Mouse (Mus musculus) CH12.LX (cell line): ENCODE data around the gene Ptprg. TPM values are rescaled to one million over a fixed set of nuclear protein-coding genes. Genes with fewer than 3 reads are reported as not detected.

Experiments
- DNase-seq: peaks from one replicate; pipeline ENCODE4 v3.0.0-alpha.2; 2013; ENCODE audit errors: extremely low read depth
- H3K27ac ChIP-seq: 2 replicates; pipeline ENCODE4 v1.5.1; 2012; ENCODE audit warnings: low read depth, mild to moderate bottlenecking, control low read depth, moderate library complexity; ENCODE audit not compliant: insufficient read depth
- H3K27me3 ChIP-seq: replicated peaks from 2 replicates; pipeline ENCODE3; 2012; ENCODE audit warnings: inconsistent platforms
- H3K36me3 ChIP-seq, 2 experiments: replicated peaks in 1 of 2; 2 replicates each; pipeline versions ENCODE3 to v1.6.1; 2012; ENCODE audit warnings: inconsistent platforms in 1 of 2, low read length in 1 of 2, mild to moderate bottlenecking in 1 of 2, mixed read lengths in 1 of 2, moderate library complexity in 1 of 2; ENCODE audit not compliant: control insufficient read depth in 1 of 2, insufficient read depth in 1 of 2
- H3K4me1 ChIP-seq, 2 experiments: 2 replicates each; pipeline ENCODE4 v1.6.1; 2012; ENCODE audit warnings: inconsistent platforms in 1 of 2, moderate library complexity in 1 of 2; ENCODE audit not compliant: insufficient read depth in 2 of 2, control insufficient read depth in 1 of 2
- H3K4me2 ChIP-seq: 2 replicates; pipeline ENCODE4 v1.6.1; 2012; ENCODE audit warnings: low read depth, mild to moderate bottlenecking, control low read depth; ENCODE audit not compliant: poor library complexity, insufficient read depth, severe bottlenecking
- H3K4me3 ChIP-seq, 3 experiments: fragments of 150-350 bp in 1 of 3; sonication (generic) in 1 of 3; replicated peaks in 1 of 3; 2 replicates each; pipeline versions ENCODE3 to v1.5.1; 2011 to 2012; ENCODE audit warnings: low read depth in 2 of 3, low read length in 2 of 3, mild to moderate bottlenecking in 2 of 3, moderate library complexity in 2 of 3, control low read depth in 1 of 3, improper control_type of control experiment in 1 of 3, inconsistent platforms in 1 of 3, mixed read lengths in 1 of 3; ENCODE audit not compliant: poor library complexity in 1 of 3
- H3K79me2 ChIP-seq: replicated peaks from 2 replicates; pipeline ENCODE4 v1.6.1; 2012; ENCODE audit warnings: mild to moderate bottlenecking, moderate library complexity; ENCODE audit not compliant: control insufficient read depth, poor library complexity, insufficient read depth, severe bottlenecking; ENCODE audit errors: extremely low read depth
- H3K9ac ChIP-seq: 2 replicates; pipeline ENCODE4 v1.6.1; 2012; ENCODE audit warnings: low read depth, mild to moderate bottlenecking, control low read depth, moderate library complexity; ENCODE audit not compliant: insufficient read depth
- H3K9me3 ChIP-seq: replicated peaks from 2 replicates; pipeline ENCODE3; 2012; ENCODE audit warnings: low read length, inconsistent platforms, mixed read lengths
- BHLHE40 ChIP-seq: IDR thresholded peaks from 2 replicates; pipeline ENCODE4 v1.6.1; 2011; ENCODE audit warnings: mild to moderate bottlenecking, low read depth, low read length, improper control_type of control experiment
- CTCF ChIP-seq, 2 experiments: IDR thresholded peaks in 1 of 2; conservative IDR thresholded peaks in 1 of 2; 2 replicates each; pipeline ENCODE4 v1.5.1; 2011 to 2012; ENCODE audit warnings: low read depth in 2 of 2, low read length in 2 of 2, improper control_type of control experiment in 1 of 2, inconsistent platforms in 1 of 2, mild to moderate bottlenecking in 1 of 2, moderate library complexity in 1 of 2
- E2F4 ChIP-seq: IDR thresholded peaks from 2 replicates; pipeline ENCODE4 v1.6.1; 2011; ENCODE audit warnings: low read depth, low read length, improper control_type of control experiment; ENCODE audit not compliant: insufficient replicate concordance
- EP300 ChIP-seq: IDR thresholded peaks from 2 replicates; pipeline ENCODE4 v1.6.1; 2011; ENCODE audit warnings: low read length, improper control_type of control experiment
- GABPA ChIP-seq: IDR thresholded peaks from 2 replicates; pipeline ENCODE4 v1.6.1; 2012; ENCODE audit warnings: low read depth, low read length, improper control_type of control experiment, inconsistent platforms; ENCODE audit not compliant: insufficient replicate concordance
- IRF4 ChIP-seq: IDR thresholded peaks from 2 replicates; pipeline ENCODE4 v1.6.1; 2014; ENCODE audit warnings: low read depth, mild to moderate bottlenecking, inconsistent platforms, low read length, improper control_type of control experiment
- MEF2A ChIP-seq: IDR thresholded peaks from 2 replicates; pipeline ENCODE4 v1.6.1; 2014; ENCODE audit warnings: low read depth, mild to moderate bottlenecking, inconsistent platforms, low read length, improper control_type of control experiment, borderline replicate concordance
- MXI1 ChIP-seq: IDR thresholded peaks from 2 replicates; pipeline ENCODE4 v1.6.1; 2011; ENCODE audit warnings: mild to moderate bottlenecking, low read depth, low read length, improper control_type of control experiment
- NELFE ChIP-seq: IDR thresholded peaks from 2 replicates; pipeline ENCODE4 v1.6.1; 2011; ENCODE audit warnings: low read depth, low read length, improper control_type of control experiment
- POLR2A ChIP-seq: IDR thresholded peaks from 2 replicates; pipeline ENCODE4 v1.6.1; 2011; ENCODE audit warnings: low read depth, mild to moderate bottlenecking, improper control_type of control experiment, low read length
- POLR2AphosphoS2 ChIP-seq: IDR thresholded peaks from 2 replicates; pipeline ENCODE4 v1.6.1; 2011; ENCODE audit warnings: low read depth, low read length, improper control_type of control experiment
- SMC3 ChIP-seq: IDR thresholded peaks from 2 replicates; pipeline ENCODE4 v1.6.1; 2011; ENCODE audit warnings: low read depth, low read length, improper control_type of control experiment
- TCF12 ChIP-seq: IDR thresholded peaks from 2 replicates; pipeline ENCODE4 v1.6.1; 2014; ENCODE audit warnings: low read depth, mild to moderate bottlenecking, inconsistent platforms, low read length, improper control_type of control experiment
- UBTF ChIP-seq: IDR thresholded peaks from 2 replicates; pipeline ENCODE4 v1.6.1; 2012; ENCODE audit warnings: low read depth, mild to moderate bottlenecking, inconsistent platforms, low read length, improper control_type of control experiment, moderate library complexity
- USF1 ChIP-seq: IDR thresholded peaks from 2 replicates; pipeline ENCODE4 v1.6.1; 2014; ENCODE audit warnings: low read depth, mild to moderate bottlenecking, inconsistent platforms, low read length, improper control_type of control experiment
- ZC3H11A ChIP-seq: IDR thresholded peaks from 2 replicates; pipeline ENCODE4 v1.6.1; 2012; ENCODE audit warnings: low read depth, mild to moderate bottlenecking, inconsistent platforms, low read length, improper control_type of control experiment
- ZKSCAN1 ChIP-seq: IDR thresholded peaks from 2 replicates; pipeline ENCODE4 v1.6.1; 2012; ENCODE audit warnings: low read depth, inconsistent platforms, low read length, improper control_type of control experiment, borderline replicate concordance
- dilution Hi-C: fragments of 300-500 bp; cut with MboI; formaldehyde crosslinking; loops from 2 replicates; pipeline ENCODE4 v1.14.3; 2020; ENCODE audit warnings: low sequenced_read_pairs; ENCODE audit not compliant: extremely low pct_unique_long_range_greater_than_20kb, extremely low pct_ligation_motif_present
- in situ Hi-C: fragments of 300-500 bp; cut with MboI; formaldehyde crosslinking; loops from 3 replicates; pipeline ENCODE4 v1.14.3; 2019; ENCODE audit warnings: low sequenced_read_pairs, low pct_ligation_motif_present, low pct_unique_long_range_greater_than_20kb, mixed read lengths
- polyA plus RNA-seq: library from polyadenylated mRNA; unstranded; fragments of >175 nt; gene quantifications from 2 replicates; pipeline ENCODE4 v1.2.1, GENCODE M21; 2012; ENCODE audit warnings: low read depth; ENCODE audit not compliant: insufficient read length
- total RNA-seq, 2 experiments: library from RNA; depleted of rRNA; stranded (reverse); fragments of 300-350 nt in 1 of 2; fragments of >200 nt in 1 of 2; gene quantifications; 2 replicates each; pipeline ENCODE4 v1.2.3; 2012 to 2014

The Ptprg gene
- total and polyA plus RNA-seq, 3 experiments = 0.08 TPM; not detected in 2

- Histone ChIP-seq H3K27ac (no peak overlapping the region), H3K27me3 (no peaks in the 10 kb centered on the region), H3K4me1 (peaks cover 0 to 1% of the 10 kb centered on the region in 2 experiments; a peak in 1 of 4 replicates), H3K36me3 (no peaks in the 10 kb centered on the region), H3K4me2 (no peak overlapping the region), H3K9ac (no peak overlapping the region), H3K4me3 (no peak overlapping the region), H3K79me2 (no peaks in the 10 kb centered on the region), H3K9me3 (peaks cover 3% of the 10 kb centered on the region)
- DNase-seq = no peak
- TF ChIP-seq GABPA (no peak), CTCF (conservative IDR thresholded peaks at IDR 0.05 in 1 of 2, IDR thresholded peaks at IDR 0.05 in 1 of 2; ENCODE audit: low read depth in 2 of 2, low read length in 2 of 2) (no peak), USF1 (no peak), ZKSCAN1 (no peak)
- in situ Hi-C loops (no loop called here), dilution Hi-C loops (no loop called here)
These were observed 407.2 kb downstream of the Ptprg start for GRCm38 (mm10) chr14:11960269-11961121.

GRCm38 (mm10) chr14:11962101-11962500 lies 408.8 kb downstream of the Ptprg start:
- Histone ChIP-seq H3K27me3 (no peaks in the 10 kb centered on the region), H3K79me2 (no peaks in the 10 kb centered on the region), H3K4me1 (no peaks in the 10 kb centered on the region), H3K9ac (no peak overlapping the region), H3K4me2 (no peak overlapping the region), H3K27ac (no peak overlapping the region), H3K36me3 (no peaks in the 10 kb centered on the region), H3K9me3 (peaks cover 3% of the 10 kb centered on the region), H3K4me3 (no peak overlapping the region)
- no peak for DNase-seq
- in situ Hi-C loops (no loop called here), dilution Hi-C loops (no loop called here)
- TF ChIP-seq POLR2AphosphoS2 (no peak), TCF12 (no peak), ZC3H11A (no peak), MEF2A (no peak), BHLHE40 (no peak), CTCF (conservative IDR thresholded peaks at IDR 0.05 in 1 of 2, IDR thresholded peaks at IDR 0.05 in 1 of 2; ENCODE audit: low read depth in 2 of 2, low read length in 2 of 2) (no peak), MXI1 (no peak), NELFE (no peak), POLR2A (no peak), E2F4 (no peak), SMC3 (no peak), EP300 (no peak), UBTF (no peak), ZKSCAN1 (no peak), IRF4 (no peak), USF1 (no peak)
